Mouse (Mus musculus) A20 (cell line): ENCODE data around the gene Slc18b1.
A peak's percentile ranks its signal among the peaks of the same experiment; 100 is the strongest.
"Not testable (repeated sequence)": the region's sequence is repeated elsewhere in the genome, so short reads cannot be mapped to it uniquely, and the experiment has no call there.

Experiments
- DNase-seq: peaks from one replicate; pipeline ENCODE4 v3.0.0-alpha.2; 2011; ENCODE audit warnings: low read depth, low spot score

The Slc18b1 gene

GRCm38 (mm10) chr10:23796551-23797503 lies at the start of gene Slc18b1:
TSS of gene Slc18b1 (plus strand) at chr10:23796986.
- DNase-seq: no peak

- DNase-seq: no peak
Measured at GRCm38 (mm10) chr10:23754166-23754565, 42.6 kb upstream of the Slc18b1 start.

DNA sequence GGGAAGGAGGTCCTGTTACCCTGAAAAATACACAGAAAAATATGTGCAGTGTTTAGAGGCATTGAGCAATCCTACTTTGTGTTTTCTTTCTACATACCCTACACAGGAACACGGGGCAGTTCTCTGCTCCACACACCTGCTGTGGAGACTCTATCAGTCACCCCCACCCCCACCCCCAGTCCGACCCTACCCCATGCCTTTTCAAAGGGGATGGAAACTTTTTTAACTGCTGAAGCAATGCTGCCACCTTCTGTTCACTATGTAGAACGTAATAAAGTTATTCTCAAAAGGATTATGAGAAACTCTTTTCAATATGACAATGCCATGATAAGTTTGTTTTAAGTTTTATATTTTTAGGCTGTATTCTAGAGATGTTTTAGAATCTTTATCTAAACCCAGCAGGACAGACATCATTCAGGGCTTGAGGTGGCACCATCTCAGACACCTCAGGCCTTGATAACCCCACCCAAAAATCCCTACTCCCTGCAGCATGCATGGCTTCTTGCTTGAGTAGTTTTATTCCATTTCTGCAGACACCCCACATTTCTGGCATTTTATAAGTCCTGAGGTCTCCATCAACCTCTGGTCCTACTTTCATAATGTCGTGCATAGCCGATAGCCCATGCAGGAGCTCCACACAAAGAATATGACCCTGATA lies 19.4 kb upstream of the Slc18b1 start:
- DNase-seq: peak; percentile 23

GRCm38 (mm10) chr10:23780539-23781275 lies 16.1 kb upstream of the Slc18b1 start:
- DNase-seq: peak; percentile 56

DNA sequence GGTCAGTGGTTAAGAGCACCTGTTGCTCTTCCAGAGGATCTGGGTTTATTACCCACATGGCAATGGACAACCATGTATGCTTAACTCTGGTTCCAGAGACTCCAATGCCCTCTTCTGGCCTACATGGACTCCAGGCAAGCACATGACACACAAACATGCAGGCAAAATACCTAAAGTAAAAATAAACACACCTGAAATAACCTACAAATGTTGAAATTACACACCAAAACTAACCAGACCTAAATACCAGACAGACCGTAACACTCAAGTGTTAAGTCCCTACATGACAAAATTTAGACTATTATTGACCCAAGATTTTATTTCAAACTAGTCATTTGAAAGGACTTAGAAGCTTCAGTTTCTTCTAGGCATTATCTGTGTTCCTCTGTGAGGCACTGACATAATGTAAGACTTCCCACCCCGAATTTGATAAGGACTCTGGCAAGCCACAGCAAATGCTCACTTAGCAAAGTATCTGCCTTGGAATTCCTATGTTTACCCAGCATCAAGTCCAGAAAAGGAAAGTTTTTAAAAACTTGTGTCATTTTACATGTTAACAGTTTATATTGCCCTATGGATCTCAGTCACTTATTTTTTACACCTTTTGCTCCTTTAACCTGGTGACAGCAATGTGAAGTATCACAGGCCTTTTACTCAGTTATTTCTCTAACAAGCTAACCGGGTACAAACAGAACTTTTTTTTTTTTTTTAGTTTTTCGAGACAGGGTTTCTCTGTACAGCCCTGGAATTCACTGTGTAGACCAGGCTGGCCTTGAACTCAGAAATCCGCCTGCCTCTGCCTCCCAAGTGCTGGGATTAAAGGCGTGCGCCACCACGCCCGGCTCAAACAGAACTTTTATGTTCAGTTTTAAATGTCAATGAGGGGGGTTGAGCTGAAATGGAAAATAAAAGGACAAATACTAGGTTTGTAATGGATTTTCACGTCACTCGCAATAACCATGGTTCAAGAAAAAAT lies 14.7 kb upstream of the Slc18b1 start:
- peak; percentile 26 for DNase-seq

- DNase-seq: peak; percentile 24
Measured at GRCm38 (mm10) chr10:23782855-23783492, 13.8 kb upstream of the Slc18b1 start.

DNA sequence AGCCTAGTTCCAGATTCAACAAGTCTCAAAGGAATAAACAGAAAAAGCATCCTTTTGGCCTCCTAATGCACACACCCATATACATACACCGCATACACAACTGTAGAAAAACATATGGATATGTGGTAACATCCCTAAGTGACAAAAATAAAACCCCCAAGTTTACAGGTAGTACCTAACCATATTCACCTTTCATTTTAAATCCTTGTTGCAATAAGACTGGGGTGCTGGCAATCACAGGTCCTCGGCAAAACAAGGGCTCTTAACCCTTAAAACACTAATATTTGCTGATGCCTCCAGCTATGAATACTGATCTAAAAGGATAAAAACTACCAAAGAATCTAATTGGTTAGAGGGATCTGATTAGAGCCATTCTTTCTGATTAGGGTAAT lies 13.3 kb upstream of the Slc18b1 start:
- DNase-seq: no peak

- DNase-seq: no peak
Measured at GRCm38 (mm10) chr10:23784121-23784520, 12.7 kb upstream of the Slc18b1 start.

DNA sequence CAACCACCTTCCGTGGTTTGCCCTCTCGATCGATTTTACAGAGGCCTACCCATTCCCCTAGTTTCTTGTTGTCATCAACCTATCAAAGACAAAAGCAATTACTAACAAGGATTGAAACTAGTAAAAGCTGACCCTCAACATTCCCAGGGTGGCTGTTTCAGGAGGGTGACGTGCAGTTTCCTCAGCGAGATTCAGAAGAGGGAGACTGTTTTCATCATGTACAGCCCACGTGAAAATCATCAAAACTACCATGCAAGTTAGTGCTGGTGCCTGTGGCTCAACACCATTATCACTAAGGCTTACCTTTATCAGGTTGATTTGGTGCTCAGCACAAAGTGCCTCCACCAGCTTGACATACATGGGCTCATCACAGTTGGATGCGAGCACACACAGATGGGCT lies 11.2 kb upstream of the Slc18b1 start:
- not testable (repeated sequence) for DNase-seq

- DNase-seq: no peak
Measured at GRCm38 (mm10) chr10:23786040-23786439, 10.7 kb upstream of the Slc18b1 start.

- DNase-seq: not testable (repeated sequence)
Measured at GRCm38 (mm10) chr10:23786631-23787038, 10.2 kb upstream of the Slc18b1 start.

DNA sequence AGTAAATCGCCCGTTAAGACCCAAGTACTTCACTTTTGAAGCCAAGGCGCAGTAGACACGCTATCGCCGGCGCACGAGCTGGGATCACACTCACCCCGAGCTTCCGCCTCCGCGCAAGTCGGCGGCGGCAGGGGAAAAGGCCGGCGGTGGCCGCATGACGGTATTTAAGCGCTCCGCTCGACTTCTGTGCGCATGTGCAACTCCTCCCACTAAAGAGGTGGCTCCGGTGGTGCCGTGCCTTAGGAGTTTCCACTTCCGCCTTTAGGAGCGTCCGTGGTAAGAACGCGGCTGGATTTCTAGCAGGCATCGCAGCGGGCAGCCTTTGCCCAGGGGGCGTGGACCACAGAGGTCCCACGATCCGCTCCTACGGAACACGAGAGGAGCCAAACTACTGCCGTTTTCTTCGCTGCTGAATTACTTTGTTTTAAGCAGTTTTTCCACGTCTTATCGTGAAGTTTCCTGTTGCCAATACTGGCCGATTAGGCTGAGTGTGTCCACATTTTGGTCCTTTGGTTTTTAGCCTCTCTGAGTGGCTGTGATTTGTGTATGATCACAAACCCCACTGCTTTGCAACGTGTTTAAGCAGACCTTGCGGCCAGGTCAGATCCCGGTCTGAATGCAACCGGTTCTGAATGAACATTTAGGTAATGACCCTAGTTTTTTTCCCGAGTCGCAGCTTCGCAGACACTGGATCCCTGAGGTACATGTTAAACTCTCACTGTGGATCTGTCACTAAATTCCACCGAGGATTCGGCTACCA lies 9.5 kb upstream of the Slc18b1 start, which contains the start of gene Rps12:
Gene Rps12 (minus strand): TSS at position 214 of the 760 bp plus-strand sequence.
- peak; percentile 99 for DNase-seq

GRCm38 (mm10) chr10:23788056-23788600 lies 8.7 kb upstream of the Slc18b1 start:
- DNase-seq: peak; percentile 42

- no peak for DNase-seq
Measured at GRCm38 (mm10) chr10:23795871-23796520, 790 bp upstream of the Slc18b1 start.

DNA sequence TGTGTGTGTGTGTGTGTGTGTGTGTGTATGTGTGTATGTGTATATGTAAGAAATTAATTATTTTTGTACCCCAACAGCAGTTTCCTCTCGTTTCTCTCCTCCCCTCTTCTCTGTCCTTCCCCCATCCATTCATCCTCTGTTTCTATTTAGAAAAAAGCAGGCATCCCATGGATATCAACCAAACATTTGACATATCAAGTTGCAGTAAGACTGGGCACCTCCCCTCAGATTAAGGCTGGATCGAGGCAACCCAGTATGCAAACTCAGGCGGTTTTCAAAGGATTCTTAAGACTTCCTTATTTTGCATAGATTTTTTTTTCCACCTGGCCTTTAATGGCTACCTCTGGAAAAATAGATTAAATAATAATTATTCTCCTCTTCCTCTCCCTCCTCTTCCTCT lies 820 bp downstream of the Slc18b1 start:
- DNase-seq: no peak

- DNase-seq: no peak
Measured at GRCm38 (mm10) chr10:23798142-23798541, 1.4 kb downstream of the Slc18b1 start.

DNA sequence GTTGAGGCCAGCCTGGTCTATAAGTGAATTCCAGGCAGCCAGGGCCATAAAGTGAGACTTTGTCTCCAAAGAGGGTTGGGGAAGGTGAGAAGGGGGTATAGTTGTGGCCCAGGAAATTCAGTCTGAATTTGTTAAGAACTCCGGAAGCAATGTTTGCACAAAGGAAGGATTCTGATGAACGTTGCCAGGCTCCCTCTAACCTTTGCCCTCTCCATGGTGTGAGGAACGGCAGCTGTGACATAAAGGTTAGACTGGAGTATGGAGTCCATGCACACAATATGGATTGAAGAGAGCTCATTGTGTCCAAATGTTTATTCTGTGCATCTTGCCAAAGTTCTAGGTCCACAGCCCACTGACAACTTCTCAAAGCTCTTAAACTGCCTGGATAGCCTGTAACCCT lies 3.1 kb downstream of the Slc18b1 start:
- no peak for DNase-seq

- peak; percentile 49 for DNase-seq
Measured at GRCm38 (mm10) chr10:23802911-23803310, 6.1 kb downstream of the Slc18b1 start.

- no peak for DNase-seq
Measured at GRCm38 (mm10) chr10:23804665-23805064, 7.9 kb downstream of the Slc18b1 start.
